Mouse (Mus musculus) liver, postnatal 0 days (tissue): ENCODE data around the gene Wdsub1. TPM values are rescaled to one million over a fixed set of nuclear protein-coding genes. Genes with fewer than 3 reads are reported as not detected.

Experiments
- ATAC-seq: fragments of 200-750 bp; cut with Nextera tagmentation; 2 replicates; pipeline ENCODE4 v1.8.0; 2017; ENCODE audit warnings: mild to moderate bottlenecking, moderate library complexity
- DNase-seq: peaks from one replicate; pipeline ENCODE4 v3.0.0-alpha.2; 2016
- H3K27ac ChIP-seq: fragments of 300-500 bp; sonication (generic); 2 replicates; pipeline ENCODE4 v1.5.1; 2014; ENCODE audit warnings: antibody characterized with exemption, moderate library complexity, mild to moderate bottlenecking, low read depth
- H3K27me3 ChIP-seq: fragments of 300-500 bp; sonication (generic); 2 replicates; pipeline ENCODE4 v1.6.1; 2014; ENCODE audit warnings: low read length, control low read depth, mixed read lengths; ENCODE audit not compliant: insufficient read depth
- H3K36me3 ChIP-seq: fragments of 300-500 bp; sonication (generic); replicated peaks from 2 replicates; pipeline ENCODE4 v1.6.1; 2014; ENCODE audit warnings: mild to moderate bottlenecking, control low read depth, low read length, moderate library complexity, mixed read lengths; ENCODE audit not compliant: insufficient read depth
- H3K4me1 ChIP-seq: fragments of 300-500 bp; sonication (generic); 2 replicates; pipeline ENCODE4 v1.6.1; 2014; ENCODE audit warnings: antibody characterized with exemption, mild to moderate bottlenecking, control low read depth; ENCODE audit not compliant: insufficient read depth
- H3K4me2 ChIP-seq: fragments of 300-500 bp; sonication (generic); 2 replicates; pipeline ENCODE4 v1.6.1; 2014; ENCODE audit warnings: low read depth, mild to moderate bottlenecking, low read length, moderate library complexity, mixed read lengths
- H3K4me3 ChIP-seq: fragments of 300-500 bp; sonication (generic); 2 replicates; pipeline ENCODE4 v1.5.1; 2014; ENCODE audit warnings: low read depth, low read length
- H3K9ac ChIP-seq: fragments of 300-500 bp; sonication (generic); replicated peaks from 2 replicates; pipeline ENCODE4 v1.6.1; 2014; ENCODE audit warnings: mild to moderate bottlenecking, moderate library complexity
- H3K9me3 ChIP-seq: fragments of 300-500 bp; sonication (generic); 2 replicates; pipeline ENCODE4 v1.6.1; 2016; ENCODE audit warnings: mild to moderate bottlenecking, control low read depth, low read length, mixed read lengths
- CTCF ChIP-seq: sonication (generic); IDR thresholded peaks from 2 replicates; pipeline ENCODE4 v1.5.1; 2016; ENCODE audit warnings: antibody characterized with exemption, low read depth
- EP300 ChIP-seq: IDR thresholded peaks from 2 replicates; pipeline ENCODE4 v1.6.1; 2016; ENCODE audit warnings: antibody characterized with exemption, low read depth, mild to moderate bottlenecking
- WGBS: fragments of 180-500 bp; shearing (Covaris S2); extraction: QIAGEN DNeasy Blood & Tissue Kit; methylation state at CpG from one replicate; pipeline ENCODE4 v1.1.7; 2014; ENCODE audit not compliant: insufficient replicate concordance; 5-methylcytosine and 5-hydroxymethylcytosine counted together
- polyA plus RNA-seq: library from polyadenylated mRNA; unstranded; fragments of >200 nt; fragmentation: Nextera tagmentation; extraction: Ambion mirVana; gene quantifications from 2 replicates; pipeline ENCODE4 v1.2.1, GENCODE M21; 2015

The Wdsub1 gene
- polyA plus RNA-seq: 7.6 and 8.3 TPM in 2 replicates

- DNase-seq (peak; percentile 95), ATAC-seq (peak; percentile 98)
- 3% methylated on average over 57 of the region's 57 CpGs for WGBS
- Histone ChIP-seq H3K4me3 (peak within 1 kb of the TSS; percentile 68), H3K27ac (peak within 1 kb of the TSS; percentile 55), H3K36me3 (no peaks in the 10 kb centered on the region), H3K4me1 (peaks cover 7% of the 10 kb centered on the region; the same call in 1 of the 2 replicates), H3K9me3 (no peaks in the 10 kb centered on the region), H3K9ac (peak within 1 kb of the TSS; percentile 73), H3K27me3 (no peaks in the 10 kb centered on the region), H3K4me2 (peak within 1 kb of the TSS; percentile 74)
- TF ChIP-seq EP300 (no peak), CTCF (peak; percentile 52)
Observed at GRCm38 (mm10) chr2:59881831-59882741, at the start of gene Wdsub1. Gene Wdsub1, minus strand, starts transcription at chr2:59882591.

DNA sequence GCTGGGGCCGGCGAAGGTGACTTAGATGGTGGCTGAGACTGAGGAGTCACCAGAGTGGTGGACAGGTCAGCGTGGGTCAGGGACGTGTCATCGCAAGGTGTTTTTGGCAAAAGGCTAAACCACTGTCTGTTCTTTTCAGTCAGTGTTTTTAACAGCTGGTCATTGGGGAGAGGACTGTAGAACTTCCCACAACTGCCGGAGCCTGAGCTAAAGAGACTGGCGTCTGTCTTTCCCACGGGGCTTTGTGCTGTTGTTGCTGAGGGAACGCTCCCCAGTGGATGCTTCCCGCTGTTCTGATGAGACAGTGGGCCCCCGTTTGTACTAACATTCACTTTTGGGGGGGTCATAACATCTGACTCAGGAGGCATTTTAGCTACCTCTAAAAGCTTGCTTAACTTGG is 31.2 kb upstream of the Wdsub1 start:
- Histone ChIP-seq H3K9ac (no peak overlapping the region), H3K36me3 (peaks cover 69% of the 10 kb centered on the region), H3K4me1 (no peaks in the 10 kb centered on the region), H3K4me2 (no peak overlapping the region), H3K27ac (no peak overlapping the region), H3K9me3 (no peaks in the 10 kb centered on the region), H3K4me3 (no peak overlapping the region), H3K27me3 (no peaks in the 10 kb centered on the region)
- TF ChIP-seq CTCF (no peak), EP300 (no peak)
- DNase-seq: no peak
- ATAC-seq: no peak
- WGBS: 92% methylated on average over 11 of the region's 11 CpGs

GRCm38 (mm10) chr2:59908048-59908447 is 25.7 kb upstream of the Wdsub1 start:
- no peak for DNase-seq
- Histone ChIP-seq H3K9ac (no peak overlapping the region), H3K4me3 (no peak overlapping the region), H3K4me1 (no peaks in the 10 kb centered on the region), H3K9me3 (no peaks in the 10 kb centered on the region), H3K4me2 (no peak overlapping the region), H3K27me3 (no peaks in the 10 kb centered on the region), H3K27ac (no peak overlapping the region), H3K36me3 (peaks cover 63% of the 10 kb centered on the region)
- TF ChIP-seq EP300: no peak
- TF ChIP-seq CTCF: no peak
- 90% methylated on average over 9 of the region's 9 CpGs for WGBS
- ATAC-seq: no peak

DNA sequence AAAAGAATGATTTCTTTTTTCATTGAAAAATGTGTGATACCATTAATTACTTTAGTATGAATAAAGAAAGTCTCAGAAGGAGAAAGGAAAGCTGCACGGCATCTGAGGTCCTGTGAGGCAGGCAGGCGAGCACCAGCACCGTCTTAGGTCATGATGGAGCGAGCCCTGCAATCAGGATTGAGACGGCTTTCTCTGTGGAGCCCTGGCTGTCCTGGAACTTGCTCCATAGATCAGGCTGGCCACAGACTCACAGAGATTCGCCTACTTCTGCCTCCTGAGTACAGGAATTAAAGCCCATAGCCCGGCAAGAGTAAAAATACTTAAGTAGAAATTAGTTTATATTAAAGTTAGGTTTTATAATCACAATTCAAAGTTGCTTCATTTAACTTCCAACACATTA is 21.6 kb upstream of the Wdsub1 start:
- DNase-seq: no peak
- TF ChIP-seq CTCF: no peak
- TF ChIP-seq EP300: no peak
- Histone ChIP-seq H3K27ac (no peak overlapping the region), H3K9me3 (no peaks in the 10 kb centered on the region), H3K4me2 (no peak overlapping the region), H3K36me3 (peaks cover 58% of the 10 kb centered on the region), H3K4me1 (no peaks in the 10 kb centered on the region), H3K4me3 (no peak overlapping the region), H3K9ac (no peak overlapping the region), H3K27me3 (no peaks in the 10 kb centered on the region)
- 90% methylated on average over 7 of the region's 7 CpGs for WGBS
- ATAC-seq: no peak

DNA sequence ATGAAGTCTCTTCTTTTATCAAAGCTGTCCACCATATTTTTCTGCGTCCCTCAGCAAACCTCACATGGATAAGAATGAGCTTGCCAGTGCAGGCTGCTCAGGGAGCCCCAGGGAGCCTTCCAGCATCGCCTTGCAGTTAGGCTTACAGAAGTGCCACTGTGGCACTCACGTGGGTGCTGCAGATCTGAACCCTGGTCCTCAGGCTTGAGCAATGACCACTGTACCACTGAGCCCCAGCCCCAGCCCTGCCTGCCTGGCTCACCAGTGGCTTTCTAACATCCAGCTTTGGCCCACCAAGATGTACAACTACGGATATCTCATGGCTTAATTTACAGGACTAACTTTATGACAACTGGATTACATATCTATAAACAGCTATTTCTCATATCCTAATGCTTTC is 16.3 kb upstream of the Wdsub1 start:
- no peak overlapping the region for H3K27ac ChIP-seq
- TF ChIP-seq EP300 (no peak), CTCF (no peak)
- no peak overlapping the region for H3K4me3 ChIP-seq
- ATAC-seq (no peak), DNase-seq (no peak)
- H3K9me3 ChIP-seq: no peaks in the 10 kb centered on the region
- H3K4me2 ChIP-seq: no peak overlapping the region
- H3K9ac ChIP-seq: no peak overlapping the region
- H3K27me3 ChIP-seq: no peaks in the 10 kb centered on the region
- no peaks in the 10 kb centered on the region for H3K4me1 ChIP-seq
- WGBS: 90% methylated on average over 4 of the region's 4 CpGs
- peaks cover 34% of the 10 kb centered on the region for H3K36me3 ChIP-seq

DNA sequence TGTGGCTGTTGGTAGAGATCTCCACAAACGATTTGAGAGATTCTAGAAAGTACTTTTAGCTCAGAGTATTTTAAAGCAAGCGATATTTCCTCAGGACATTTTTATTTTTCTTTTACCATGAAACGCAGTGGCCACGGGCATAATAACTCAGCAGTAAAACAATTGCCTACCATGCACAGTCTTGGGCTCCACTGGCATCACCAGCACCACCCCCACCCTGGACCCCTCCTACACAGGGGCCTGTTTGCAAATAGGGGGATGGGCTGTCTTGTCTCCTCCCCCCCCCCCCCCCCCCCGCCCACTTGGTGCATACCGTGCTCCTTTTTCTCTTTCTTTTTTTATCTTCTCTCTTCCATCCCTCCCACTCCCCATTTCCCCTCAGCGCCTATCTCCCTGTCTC is 15.7 kb upstream of the Wdsub1 start:
- no peak overlapping the region for H3K27ac ChIP-seq
- DNase-seq (no peak), ATAC-seq (no peak)
- WGBS: 87% methylated on average over 5 of the region's 7 CpGs
- H3K27me3 ChIP-seq: no peaks in the 10 kb centered on the region
- no peak overlapping the region for H3K9ac ChIP-seq
- no peak overlapping the region for H3K4me3 ChIP-seq
- H3K36me3 ChIP-seq: peaks cover 30% of the 10 kb centered on the region
- TF ChIP-seq EP300 (no peak), CTCF (no peak)
- H3K9me3 ChIP-seq: no peaks in the 10 kb centered on the region
- no peak overlapping the region for H3K4me2 ChIP-seq
- no peaks in the 10 kb centered on the region for H3K4me1 ChIP-seq
